In genomic region chr12:98106789-98107684, GRCm38 (mm10) we compare ENCODE assay signal across 10 mouse cellular contexts.
A peak's percentile ranks its signal among the peaks of the same experiment; 100 is the strongest.
DNase-seq lines count a peak whose midpoint lies in the region; ATAC-seq lines count a peak whose summit lies in the region.
"Had no signal": no experiment of that assay in that cellular context is flagged by ENCODE, and none has a peak within 500 bp of the region (broad histone marks: within the 10 kb centered on the region; RNA-seq: fewer than 3 reads in every experiment).

No protein-coding gene starts in this region.

- H3K4me1 ChIP-seq in embryonic facial prominence, embryonic 10.5 days: peaks cover 14% of the 10 kb centered on the region
- no peaks in the 10 kb centered on the region; the same call in 1 of the 2 replicates for H3K4me1 ChIP-seq in hindbrain, embryonic 16.5 days (ENCODE audit: control insufficient read depth, insufficient read depth, low read depth, low read length)
- H3K4me1 ChIP-seq: liver, embryonic 13.5 days had no signal

- H3K36me3 ChIP-seq in embryonic facial prominence, embryonic 10.5 days (replicated peaks): no peaks in the 10 kb centered on the region
- H3K36me3 ChIP-seq in hindbrain, embryonic 16.5 days (ENCODE audit: control insufficient read depth, insufficient read depth, low read length): no peaks in the 10 kb centered on the region
- H3K36me3 ChIP-seq: liver, embryonic 13.5 days; neural tube, embryonic 15.5 days had no signal

- ATAC-seq in hindbrain, embryonic 16.5 days: 0 out of 2 replicates have a peak, but pooled peaks have one; percentile 54

- no peak overlapping the region for H3K4me3 ChIP-seq in embryonic facial prominence, embryonic 10.5 days
- H3K4me3 ChIP-seq in hindbrain, embryonic 16.5 days (ENCODE audit: low read length): no peak overlapping the region
- H3K4me3 ChIP-seq: liver, embryonic 13.5 days; neural tube, embryonic 15.5 days had no signal

- H3K27ac ChIP-seq in embryonic facial prominence, embryonic 10.5 days (replicated peaks): peak overlapping the region; percentile 44
- no peak overlapping the region for H3K27ac ChIP-seq in hindbrain, embryonic 16.5 days (ENCODE audit: low read depth, low read length)
- H3K27ac ChIP-seq: liver, embryonic 13.5 days; neural tube, embryonic 15.5 days had no signal

- 51% methylated on average over 10 of the region's 10 CpGs for WGBS in embryonic facial prominence, embryonic 10.5 days
- 38% methylated on average over 10 of the region's 10 CpGs for WGBS in hindbrain, embryonic 16.5 days

- DNase-seq in layer of hippocampus, adult 9-11 months: peak; percentile 26
- DNase-seq in layer of hippocampus, postnatal 25 days (ENCODE audit: extremely low spot score in 1 of 2, low spot score in 1 of 2): no peak
- peak; percentile 8 for DNase-seq in NIH3T3 (ENCODE audit: low read depth)
- DNase-seq in embryonic facial prominence, embryonic 10.5 days (ENCODE audit: low spot score): no peak
- DNase-seq in right cerebral cortex, postnatal 4 days: no peak
- no peak for DNase-seq in urinary bladder, postnatal 10 days (ENCODE audit: low spot score)
- DNase-seq: heart, adult 11 months; liver, embryonic 13.5 days had no signal

- no peaks in the 10 kb centered on the region for H3K9me3 ChIP-seq in embryonic facial prominence, embryonic 10.5 days
- H3K9me3 ChIP-seq in hindbrain, embryonic 16.5 days (ENCODE audit: control insufficient read depth, low read length): no peaks in the 10 kb centered on the region
- H3K9me3 ChIP-seq: liver, embryonic 13.5 days; neural tube, embryonic 15.5 days had no signal

- H3K4me2 ChIP-seq in hindbrain, embryonic 16.5 days (ENCODE audit: low read length): no peak overlapping the region
- H3K4me2 ChIP-seq: liver, embryonic 13.5 days; neural tube, embryonic 15.5 days had no signal

- no peaks in the 10 kb centered on the region for H3K27me3 ChIP-seq in embryonic facial prominence, embryonic 10.5 days (replicated peaks; ENCODE audit: low read depth, poor library complexity, severe bottlenecking)
- H3K27me3 ChIP-seq in hindbrain, embryonic 16.5 days (replicated peaks; ENCODE audit: control insufficient read depth, insufficient read depth, low read length): no peaks in the 10 kb centered on the region
- H3K27me3 ChIP-seq: liver, embryonic 13.5 days; neural tube, embryonic 15.5 days had no signal

- H3K9ac ChIP-seq in hindbrain, embryonic 16.5 days (ENCODE audit: low read depth, low read length): no peak overlapping the region
- H3K9ac ChIP-seq: liver, embryonic 13.5 days; neural tube, embryonic 15.5 days had no signal

Comparison
In these comparisons a context has a peak if more than half of its experiments do, and no peak if none do; other contexts are left out.
1. DNase-seq: peak in layer of hippocampus, adult 9-11 months (single experiment) and NIH3T3 (single experiment); none in layer of hippocampus, postnatal 25 days (0 of 2), embryonic facial prominence, embryonic 10.5 days (single experiment), right cerebral cortex, postnatal 4 days (single experiment) and urinary bladder, postnatal 10 days (single experiment).